ENCODE assay signal across 15 mouse cellular contexts in genomic region chr6:14456394-14456793, GRCm38 (mm10).
"Had no signal": no experiment of that assay in that cellular context is flagged by ENCODE, and none has a peak within 500 bp of the region (broad histone marks: within the 10 kb centered on the region; RNA-seq: fewer than 3 reads in every experiment).

No protein-coding gene starts in this region.

- H3K4me1 ChIP-seq: neural tube, embryonic 15.5 days; stomach, embryonic 15.5 days had no signal

- H3K27me3 ChIP-seq: neural tube, embryonic 15.5 days; stomach, embryonic 15.5 days had no signal

- DNase-seq: retina, postnatal 1 day; right cerebral cortex, adult 18-20 months; right cerebral cortex, postnatal 14 days; right cerebral cortex, postnatal 25 days; right cerebral cortex, postnatal 4 days; spleen, adult 18-20 months; thymus, adult 18-20 months; thymus, adult 2 months; thymus, postnatal 14 days; thymus, postnatal 25 days; thymus, postnatal 36 days; thymus, postnatal 4 days had no signal

- H3K36me3 ChIP-seq: neural tube, embryonic 15.5 days; stomach, embryonic 15.5 days had no signal

- H3K9me3 ChIP-seq: neural tube, embryonic 15.5 days; stomach, embryonic 15.5 days had no signal

- H3K27ac ChIP-seq: neural tube, embryonic 15.5 days; stomach, embryonic 15.5 days; stomach, postnatal 0 days had no signal

- H3K4me3 ChIP-seq: neural tube, embryonic 15.5 days; stomach, embryonic 15.5 days had no signal

- H3K9ac ChIP-seq: neural tube, embryonic 15.5 days; stomach, embryonic 15.5 days had no signal

- H3K4me2 ChIP-seq: neural tube, embryonic 15.5 days; stomach, embryonic 15.5 days had no signal
